Mouse (Mus musculus): ENCODE measurements around the gene Pla2g1b. TPM values are rescaled to one million over a fixed set of nuclear protein-coding genes. Genes with fewer than 3 reads are reported as not detected.

The Pla2g1b gene
- total RNA-seq, 2 experiments from 2014 or later, result not detected

GRCm38 (mm10) chr5:115454422-115455090, 11.5 kb upstream of the Pla2g1b start:
- no peak for TF ChIP-seq CTCF (IDR thresholded peaks at IDR 0.05)
- intact Hi-C loops (cut with DNase I), result no loop called here
- H3K27ac ChIP-seq, result no peak overlapping the region
- H3K4me3 ChIP-seq, result no peak overlapping the region
- DNase-seq, result no peak

GRCm38 (mm10) chr5:115455838-115456237, 10.2 kb upstream of the Pla2g1b start:
- no peak overlapping the region for H3K27ac ChIP-seq
- no peak overlapping the region for H3K4me3 ChIP-seq
- DNase-seq, result no peak
- intact Hi-C loops (cut with DNase I), result no loop called here
- TF ChIP-seq CTCF (IDR thresholded peaks at IDR 0.05), result no peak

- Histone ChIP-seq H3K27ac (no peak overlapping the region), H3K4me3 (no peak overlapping the region)
- intact Hi-C loops (cut with DNase I), result no loop called here
- no peak for DNase-seq
- no peak for TF ChIP-seq CTCF (IDR thresholded peaks at IDR 0.05)
Observed at GRCm38 (mm10) chr5:115458918-115459317, 7.1 kb upstream of the Pla2g1b start.

- Histone ChIP-seq H3K4me3 (no peak overlapping the region), H3K27ac (no peak overlapping the region)
- no peak for TF ChIP-seq CTCF (IDR thresholded peaks at IDR 0.05)
- DNase-seq, result no peak
- intact Hi-C loops (cut with DNase I), result no loop called here
Observed at GRCm38 (mm10) chr5:115464408-115465115, 1.5 kb upstream of the Pla2g1b start.

- Histone ChIP-seq H3K27ac (no peak overlapping the region), H3K4me3 (no peak overlapping the region)
- intact Hi-C loops (cut with DNase I), result no loop called here
- no peak for TF ChIP-seq CTCF (IDR thresholded peaks at IDR 0.05)
- no peak for DNase-seq
Observed at GRCm38 (mm10) chr5:115469791-115470190, 3.7 kb downstream of the Pla2g1b start.

- DNase-seq, result peak; percentile 48
- peak; percentile 89 for TF ChIP-seq CTCF (IDR thresholded peaks at IDR 0.05)
- Histone ChIP-seq H3K27ac (no peak overlapping the region), H3K4me3 (0 out of 2 replicates have a peak overlapping the region, but pooled peaks have one; percentile 15)
- intact Hi-C loops (cut with DNase I), result no loop called here
Observed at GRCm38 (mm10) chr5:115470766-115471531, 4.9 kb downstream of the Pla2g1b start.

- DNase-seq, result no peak
- peak; percentile 9; the same call in 1 of the 2 replicates for TF ChIP-seq CTCF (IDR thresholded peaks at IDR 0.05)
- no peak overlapping the region for H3K27ac ChIP-seq
- intact Hi-C loops (cut with DNase I), result no loop called here
- no peak overlapping the region for H3K4me3 ChIP-seq
Observed at GRCm38 (mm10) chr5:115473191-115473590, 7.1 kb downstream of the Pla2g1b start.

GRCm38 (mm10) chr5:115474174-115474828, 8.2 kb downstream of the Pla2g1b start:
- TF ChIP-seq CTCF (IDR thresholded peaks at IDR 0.05), result no peak
- intact Hi-C loops (cut with DNase I), result no loop called here
- H3K27ac ChIP-seq, result no peak overlapping the region
- H3K4me3 ChIP-seq, result peak overlapping the region; percentile 36
- DNase-seq, result no peak

- DNase-seq, result peak; percentile 74
- TF ChIP-seq CTCF (IDR thresholded peaks at IDR 0.05), result no peak
- intact Hi-C loops (cut with DNase I), result no loop called here
- peak overlapping the region; percentile 85 for H3K27ac ChIP-seq
- peak overlapping the region; percentile 67 for H3K4me3 ChIP-seq
Observed at GRCm38 (mm10) chr5:115475337-115476106, 9.5 kb downstream of the Pla2g1b start.

- H3K27ac ChIP-seq, result peak overlapping the region; percentile 85
- no peak for DNase-seq
- intact Hi-C loops (cut with DNase I), result no loop called here
- no peak for TF ChIP-seq CTCF (IDR thresholded peaks at IDR 0.05)
- peak overlapping the region; percentile 67 for H3K4me3 ChIP-seq
Observed at GRCm38 (mm10) chr5:115476107-115476727, 10.2 kb downstream of the Pla2g1b start.

GRCm38 (mm10) chr5:115479561-115479960, 13.5 kb downstream of the Pla2g1b start:
- no peak for TF ChIP-seq CTCF (IDR thresholded peaks at IDR 0.05)
- intact Hi-C loops (cut with DNase I), result no loop called here
- Histone ChIP-seq H3K4me3 (no peak overlapping the region; the same call in 1 of the 2 replicates), H3K27ac (no peak overlapping the region)
- DNase-seq, result no peak

All from gastrocnemius, adult 2 months (tissue).